Mouse (Mus musculus) ES-Bruce4 (cell line): Measurements from ENCODE around the gene Trib2.

Experiments used
- CTCF ChIP-seq: IDR thresholded peaks from one replicate; pipeline ENCODE4 v1.8.1; 2011; ENCODE audit warnings: low read depth, low read length
- EP300 ChIP-seq: IDR thresholded peaks from 2 replicates; pipeline ENCODE4 v1.6.1; 2011; ENCODE audit warnings: low read depth, low read length; ENCODE audit not compliant: insufficient read depth
- POLR2A ChIP-seq: IDR thresholded peaks from one replicate; pipeline ENCODE4 v1.8.1; 2011; ENCODE audit warnings: low read length; ENCODE audit not compliant: insufficient read depth

DNA sequence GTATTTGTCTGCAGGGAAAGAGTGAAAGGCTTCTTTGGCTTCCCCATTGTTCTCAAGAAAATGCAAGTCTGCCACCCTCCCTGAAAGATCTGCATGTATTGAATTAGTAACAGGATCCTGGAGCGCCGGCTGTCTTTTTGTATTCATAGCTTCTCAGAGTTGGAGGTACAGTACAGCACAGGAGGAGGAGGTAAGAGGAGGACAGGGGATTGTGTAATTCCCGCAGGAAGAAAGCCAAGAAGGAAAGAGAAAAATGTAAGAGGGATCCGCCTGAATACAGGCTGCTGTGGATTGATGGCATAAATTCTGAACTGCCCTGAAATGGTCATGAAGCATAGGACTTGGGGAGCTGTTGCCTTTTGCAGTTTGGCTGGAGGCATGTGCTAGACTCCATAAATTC, 36.1 kb upstream of the Trib2 start:
- no peak for TF ChIP-seq POLR2A
- no peak for TF ChIP-seq CTCF
- no peak for TF ChIP-seq EP300
